Mouse (Mus musculus) heart, embryonic 16.5 days (tissue): ENCODE measurements around the gene Scnn1b. TPM values are rescaled to one million over a fixed set of nuclear protein-coding genes. Genes with fewer than 3 reads are reported as not detected.

Experiments
- ATAC-seq: fragments of 200-750 bp; cut with Nextera tagmentation; replicated peaks from 2 replicates; pipeline ENCODE4 v1.8.0; 2017; ENCODE audit warnings: moderate number of reproducible peaks; ENCODE audit not compliant: insufficient read depth, low FRiP score; ENCODE audit errors: extremely low read depth
- H3K27ac ChIP-seq: fragments of 300-500 bp; sonication (generic); 2 replicates; pipeline ENCODE4 v1.5.1; 2014; ENCODE audit warnings: mild to moderate bottlenecking, low read length, control low read depth, moderate library complexity
- H3K27me3 ChIP-seq: fragments of 300-500 bp; sonication (generic); 2 replicates; pipeline ENCODE4 v1.6.1; 2014; ENCODE audit warnings: low read length, mixed read lengths; ENCODE audit not compliant: control insufficient read depth, insufficient read depth
- H3K36me3 ChIP-seq: fragments of 300-500 bp; sonication (generic); 2 replicates; pipeline ENCODE4 v1.6.1; 2014; ENCODE audit not compliant: control insufficient read depth, insufficient read depth
- H3K4me1 ChIP-seq: fragments of 300-500 bp; sonication (generic); 2 replicates; pipeline ENCODE4 v1.6.1; 2014; ENCODE audit warnings: low read length, mixed read lengths; ENCODE audit not compliant: control insufficient read depth, insufficient read depth
- H3K4me2 ChIP-seq: fragments of 300-500 bp; sonication (generic); 2 replicates; pipeline ENCODE4 v1.6.1; 2014; ENCODE audit warnings: low read depth, mild to moderate bottlenecking, control low read depth, low read length
- H3K4me3 ChIP-seq: fragments of 300-500 bp; sonication (generic); 2 replicates; pipeline ENCODE4 v1.5.1; 2014; ENCODE audit warnings: mild to moderate bottlenecking, control low read depth, low read length
- H3K9ac ChIP-seq: fragments of 300-500 bp; sonication (generic); 2 replicates; pipeline ENCODE4 v1.6.1; 2014; ENCODE audit warnings: low read length, control low read depth
- H3K9me3 ChIP-seq: fragments of 300-500 bp; sonication (generic); replicated peaks from 2 replicates; pipeline ENCODE4 v1.6.1; 2016; ENCODE audit warnings: low read length; ENCODE audit not compliant: control insufficient read depth
- WGBS: fragments of 180-500 bp; shearing (Covaris S2); extraction: QIAGEN DNeasy Blood & Tissue Kit; methylation state at CpG from one replicate; pipeline ENCODE4 v1.1.7; 2014; 5-methylcytosine and 5-hydroxymethylcytosine counted together
- polyA plus RNA-seq: library from polyadenylated mRNA; unstranded; fragments of >200 nt; fragmentation: Nextera tagmentation; extraction: Ambion mirVana; gene quantifications from 2 replicates; pipeline ENCODE4 v1.2.1, GENCODE M21; 2015

Gene Scnn1b
- 0.49 and 0.70 TPM in 2 replicates for polyA plus RNA-seq

DNA sequence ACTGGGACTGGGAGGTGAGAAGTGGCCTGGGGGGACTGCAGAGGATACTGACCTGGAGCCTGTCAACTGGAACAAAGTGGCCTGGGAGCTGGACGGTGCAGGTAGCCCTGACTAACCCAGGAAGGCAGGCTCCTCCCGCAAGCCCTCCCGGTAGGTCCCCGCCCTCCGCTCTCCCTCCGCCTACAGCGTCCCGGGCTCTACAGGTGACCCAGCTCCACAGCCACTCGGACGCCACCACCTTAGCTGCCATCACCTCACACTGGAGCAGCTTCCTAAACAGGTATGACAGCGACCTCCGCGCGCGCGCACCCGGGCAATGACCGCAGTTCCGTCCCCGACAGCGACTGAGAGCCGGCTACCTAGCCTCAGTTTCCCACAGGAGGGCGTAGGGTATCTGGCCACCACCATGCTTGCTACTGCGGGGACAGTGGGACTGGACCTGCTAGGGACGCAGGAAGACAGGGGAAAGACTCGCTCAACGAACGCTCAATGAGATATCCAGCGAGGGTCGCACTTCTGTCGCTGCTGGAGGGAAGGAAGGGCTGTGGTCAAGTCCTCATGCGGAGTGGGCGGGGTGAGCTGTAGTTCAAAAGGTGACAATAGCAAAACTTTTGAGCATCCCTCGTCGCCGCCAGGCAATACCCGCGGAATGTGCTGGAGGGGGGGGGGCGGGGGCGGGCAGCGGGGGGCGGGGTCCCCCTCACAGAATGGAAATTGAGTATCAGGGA, at the start of gene Scnn1b:
Gene Scnn1b (plus strand): TSS at position 181 of the 728 bp plus-strand sequence.
- Histone ChIP-seq H3K4me3 (peak within 1 kb of the TSS; percentile 26), H3K9ac (no peak within 1 kb of the TSS), H3K4me2 (peak within 1 kb of the TSS; percentile 52; the same call in 1 of the 2 replicates), H3K27ac (no peak within 1 kb of the TSS), H3K27me3 (peaks cover 30% of the 10 kb centered on the region), H3K9me3 (no peaks in the 10 kb centered on the region), H3K4me1 (peaks cover 3% of the 10 kb centered on the region), H3K36me3 (no peaks in the 10 kb centered on the region)
- 2% methylated on average over 41 of the region's 42 CpGs for WGBS
- ATAC-seq: no peak

DNA sequence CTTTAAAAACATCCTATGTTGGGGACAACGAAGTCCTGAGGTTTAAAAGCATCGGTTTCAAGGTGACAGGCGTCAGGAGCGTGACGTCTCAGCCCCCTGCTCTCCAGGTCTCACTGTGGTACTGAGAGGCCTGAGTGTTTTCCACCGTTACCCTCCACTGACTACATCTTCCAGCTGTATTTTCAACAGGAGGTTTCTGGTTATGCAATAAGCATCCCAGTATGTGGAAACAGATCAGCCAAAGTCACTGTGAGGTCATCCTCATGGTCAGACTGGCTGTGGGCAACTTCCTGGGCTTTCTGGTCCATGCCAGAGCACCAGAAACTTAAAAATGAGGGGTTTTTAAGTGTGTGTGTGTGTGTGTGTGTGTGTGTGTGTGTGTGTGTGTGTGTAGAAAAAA, 43.2 kb upstream of the Scnn1b start:
- WGBS: 86% methylated on average over 6 of the region's 6 CpGs
- no peaks in the 10 kb centered on the region for H3K36me3 ChIP-seq
- H3K27ac ChIP-seq: no peak overlapping the region
- no peaks in the 10 kb centered on the region for H3K4me1 ChIP-seq
- no peak overlapping the region for H3K4me3 ChIP-seq
- no peaks in the 10 kb centered on the region for H3K9me3 ChIP-seq
- H3K9ac ChIP-seq: no peak overlapping the region
- H3K27me3 ChIP-seq: no peaks in the 10 kb centered on the region
- no peak for ATAC-seq
- no peak overlapping the region for H3K4me2 ChIP-seq

DNA sequence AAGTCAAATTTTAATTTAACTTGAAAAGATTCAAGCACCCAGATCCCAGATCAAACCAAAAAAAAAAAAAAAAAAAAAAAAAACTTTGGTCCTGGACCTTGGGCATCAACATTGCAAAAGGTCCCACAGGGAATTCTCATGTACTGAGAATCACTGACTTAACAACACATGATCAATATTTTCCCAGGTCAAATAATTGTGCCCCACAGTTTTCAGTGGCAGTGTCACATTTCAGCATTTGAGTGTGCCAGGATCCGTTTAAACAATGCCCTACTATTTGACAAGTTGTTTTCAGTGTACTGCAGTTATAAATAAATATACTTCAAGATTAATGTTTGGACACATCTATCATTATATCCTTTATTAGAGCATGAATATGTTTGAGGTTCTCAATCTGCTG, 36.4 kb upstream of the Scnn1b start:
- no peak overlapping the region for H3K9ac ChIP-seq
- H3K27ac ChIP-seq: no peak overlapping the region
- H3K4me3 ChIP-seq: no peak overlapping the region
- no peaks in the 10 kb centered on the region for H3K36me3 ChIP-seq
- no peaks in the 10 kb centered on the region for H3K27me3 ChIP-seq
- 80% methylated on average over 1 of the region's 1 CpGs for WGBS
- no peak overlapping the region for H3K4me2 ChIP-seq
- no peaks in the 10 kb centered on the region for H3K9me3 ChIP-seq
- H3K4me1 ChIP-seq: no peaks in the 10 kb centered on the region
- no peak for ATAC-seq

DNA sequence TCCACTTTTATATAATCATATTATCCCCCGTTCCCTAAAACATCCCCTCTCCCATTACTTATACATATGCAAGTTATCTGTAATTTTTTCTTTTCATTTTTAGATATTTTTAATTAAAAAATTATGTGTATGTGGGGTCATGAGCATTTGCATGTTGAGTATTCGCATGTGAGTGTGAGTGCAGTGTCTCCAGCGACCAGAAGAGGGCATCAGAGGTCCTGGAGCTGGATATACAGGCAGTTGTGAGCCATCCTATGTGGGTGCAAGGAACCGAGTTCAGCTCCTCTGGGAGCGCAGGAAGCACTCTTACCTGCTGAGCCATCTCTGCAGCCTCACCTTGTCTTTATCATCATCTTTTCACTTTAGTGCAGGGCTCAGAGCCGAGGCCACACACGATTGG, 29.4 kb upstream of the Scnn1b start:
- Histone ChIP-seq H3K4me2 (no peak overlapping the region), H3K4me3 (no peak overlapping the region), H3K9me3 (0 out of 2 replicates have a peak, but pooled peaks cover 5% of the 10 kb centered on the region), H3K4me1 (peaks cover 1% of the 10 kb centered on the region; the same call in 1 of the 2 replicates), H3K9ac (no peak overlapping the region), H3K27ac (no peak overlapping the region), H3K27me3 (no peaks in the 10 kb centered on the region), H3K36me3 (no peaks in the 10 kb centered on the region)
- no peak for ATAC-seq
- 78% methylated on average over 7 of the region's 7 CpGs for WGBS

DNA sequence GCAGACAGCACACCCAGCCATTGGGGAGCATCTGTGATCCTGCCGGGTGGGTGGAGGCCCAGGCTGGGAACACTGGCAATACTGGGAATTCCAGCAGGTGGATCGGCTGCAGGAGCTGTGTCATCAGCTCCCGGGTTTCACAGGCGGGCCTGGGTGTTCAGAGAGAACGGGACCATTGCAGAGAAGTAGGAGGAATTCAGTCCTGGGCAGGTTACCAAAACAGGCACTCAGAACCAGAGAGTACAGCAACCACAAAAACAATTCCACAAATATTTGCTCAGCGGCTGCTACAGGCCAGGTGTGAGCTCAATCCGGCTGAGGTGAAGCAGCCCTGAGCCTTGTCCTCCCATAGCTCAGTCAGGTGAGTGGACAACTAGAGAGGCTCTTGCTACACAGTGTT, 28.0 kb upstream of the Scnn1b start:
- 72% methylated on average over 7 of the region's 7 CpGs for WGBS
- H3K9me3 ChIP-seq: 0 out of 2 replicates have a peak, but pooled peaks cover 5% of the 10 kb centered on the region
- ATAC-seq: no peak
- H3K36me3 ChIP-seq: no peaks in the 10 kb centered on the region
- H3K9ac ChIP-seq: no peak overlapping the region
- H3K27me3 ChIP-seq: no peaks in the 10 kb centered on the region
- H3K4me2 ChIP-seq: no peak overlapping the region
- peaks cover 7% of the 10 kb centered on the region; the same call in 1 of the 2 replicates for H3K4me1 ChIP-seq
- H3K4me3 ChIP-seq: no peak overlapping the region
- H3K27ac ChIP-seq: no peak overlapping the region

DNA sequence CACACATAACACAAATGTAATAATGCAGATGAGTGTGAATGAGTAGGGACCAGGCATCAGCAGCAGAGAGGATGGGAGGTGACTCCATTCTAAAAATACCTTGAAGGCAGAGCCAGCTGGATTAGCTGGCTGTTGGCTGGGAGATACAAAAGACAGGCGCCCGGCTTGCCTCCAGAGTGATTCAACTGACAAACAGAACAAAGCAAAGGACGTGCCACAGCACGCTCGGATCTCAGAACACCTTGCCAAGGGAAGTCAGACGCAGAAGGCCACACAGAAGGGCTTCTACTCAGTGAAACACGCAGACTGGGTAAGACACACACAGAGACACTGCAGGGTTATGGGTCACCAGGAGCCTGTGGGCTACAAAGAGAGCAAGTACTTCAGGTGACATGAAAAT, 24.0 kb upstream of the Scnn1b start:
- peaks cover 10% of the 10 kb centered on the region for H3K4me1 ChIP-seq
- H3K27me3 ChIP-seq: no peaks in the 10 kb centered on the region
- WGBS: 39% methylated on average over 7 of the region's 7 CpGs
- no peaks in the 10 kb centered on the region for H3K36me3 ChIP-seq
- H3K4me3 ChIP-seq: no peak overlapping the region
- peak; percentile 76 for ATAC-seq
- H3K4me2 ChIP-seq: peak overlapping the region; percentile 35
- H3K9ac ChIP-seq: peak overlapping the region; percentile 52
- H3K9me3 ChIP-seq: no peaks in the 10 kb centered on the region
- H3K27ac ChIP-seq: peak overlapping the region; percentile 84

DNA sequence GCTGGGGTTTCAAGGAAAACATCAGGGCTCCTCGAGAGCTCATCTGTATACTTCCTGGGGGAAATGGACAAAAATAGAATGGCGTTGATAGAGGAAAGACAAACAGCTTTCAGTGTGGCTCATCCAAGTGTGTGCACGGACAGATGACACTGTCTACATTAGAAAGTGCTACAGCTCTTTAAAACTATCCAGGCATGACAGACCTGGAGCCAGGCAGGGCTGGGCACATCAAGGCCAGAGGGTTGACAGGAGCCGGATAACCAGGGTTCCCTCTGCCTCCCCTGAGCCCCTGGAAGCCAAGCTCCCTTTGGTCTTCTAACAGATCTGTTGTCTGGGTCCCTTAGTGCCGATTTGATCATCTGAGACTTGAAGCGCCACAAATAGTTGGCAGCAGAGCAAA, 22.6 kb upstream of the Scnn1b start:
- peak overlapping the region; percentile 33; the same call in 1 of the 2 replicates for H3K27ac ChIP-seq

DNA sequence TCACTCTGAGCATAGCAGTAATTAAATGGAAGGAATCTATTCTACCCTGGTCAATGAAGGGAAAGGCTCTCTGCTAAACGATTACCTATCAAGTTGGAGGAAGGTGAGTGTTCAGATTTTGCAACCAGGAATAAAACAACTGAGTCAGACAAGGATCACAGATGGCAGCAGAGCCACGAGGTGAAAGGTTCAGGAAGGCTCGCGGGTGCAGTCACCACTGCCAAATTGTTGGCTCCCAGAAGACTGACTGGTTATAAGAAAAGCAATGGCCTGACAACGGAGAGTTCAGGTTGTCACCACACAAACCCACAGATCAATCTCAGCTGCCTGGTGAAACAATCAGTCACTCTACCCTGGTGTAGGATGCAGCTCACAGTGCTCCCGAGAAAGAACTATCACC, 18.9 kb upstream of the Scnn1b start:
- ATAC-seq: no peak
- 66% methylated on average over 6 of the region's 6 CpGs for WGBS
- no peaks in the 10 kb centered on the region for H3K27me3 ChIP-seq

More for the DNA sequence above, 22.6 kb upstream of the Scnn1b start:
- Histone ChIP-seq H3K9me3 (no peaks in the 10 kb centered on the region), H3K9ac (no peak overlapping the region), H3K27me3 (no peaks in the 10 kb centered on the region), H3K36me3 (no peaks in the 10 kb centered on the region), H3K4me1 (peaks cover 10% of the 10 kb centered on the region), H3K4me2 (no peak overlapping the region), H3K4me3 (no peak overlapping the region)
- ATAC-seq: no peak
- WGBS: 39% methylated on average over 6 of the region's 6 CpGs

DNA sequence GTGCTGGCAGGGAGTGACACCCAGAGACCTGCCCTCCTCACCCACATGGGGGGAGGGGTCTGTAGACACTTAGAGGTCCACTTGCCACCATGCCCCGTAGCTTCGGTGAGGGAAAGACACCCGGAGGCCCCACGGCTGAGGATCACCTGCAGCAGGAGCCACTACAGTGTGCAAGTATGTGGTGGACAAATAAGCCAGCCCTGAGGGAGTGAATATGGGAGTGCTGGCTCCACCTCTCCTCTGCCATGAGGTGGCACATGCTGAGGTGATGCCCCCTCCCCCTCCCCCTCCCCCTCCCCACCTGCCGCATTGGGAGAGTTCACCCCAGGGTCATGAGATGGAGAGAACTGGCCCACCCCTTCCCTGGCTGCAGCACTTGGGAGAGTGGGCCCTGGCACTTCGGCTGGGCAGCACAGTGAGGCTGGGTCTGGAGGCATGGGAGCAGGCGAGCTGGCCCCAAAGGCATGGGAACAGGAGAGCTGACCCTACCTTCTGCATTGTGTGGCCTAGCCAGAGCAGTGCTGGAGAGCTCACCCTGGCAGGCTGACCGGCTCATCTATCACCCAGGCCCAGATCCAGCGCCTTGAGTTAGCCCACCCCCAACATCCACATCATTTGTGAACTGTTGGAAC, 16.2 kb upstream of the Scnn1b start:
- H3K4me3 ChIP-seq: no peak overlapping the region
- 68% methylated on average over 9 of the region's 9 CpGs for WGBS
- H3K9ac ChIP-seq: no peak overlapping the region
- no peaks in the 10 kb centered on the region for H3K27me3 ChIP-seq
- H3K27ac ChIP-seq: no peak overlapping the region
- no peaks in the 10 kb centered on the region for H3K4me1 ChIP-seq
- no peak overlapping the region for H3K4me2 ChIP-seq
- H3K9me3 ChIP-seq: no peaks in the 10 kb centered on the region
- ATAC-seq: no peak
- no peaks in the 10 kb centered on the region for H3K36me3 ChIP-seq

More for the DNA sequence above, 18.9 kb upstream of the Scnn1b start:
- Histone ChIP-seq H3K4me3 (no peak overlapping the region), H3K9ac (no peak overlapping the region), H3K27ac (no peak overlapping the region), H3K9me3 (no peaks in the 10 kb centered on the region), H3K4me1 (peaks cover 5% of the 10 kb centered on the region; the same call in 1 of the 2 replicates), H3K36me3 (no peaks in the 10 kb centered on the region), H3K4me2 (no peak overlapping the region)
